Mouse (Mus musculus) urinary bladder, postnatal 10 days (tissue): ENCODE results near the gene Nsmce1.
"Not testable (repeated sequence)": the region's sequence is repeated elsewhere in the genome, so short reads cannot be mapped to it uniquely, and the experiment has no call there.

Experiments
- DNase-seq: peaks from one replicate; pipeline ENCODE4 v3.0.0; 2022; ENCODE audit warnings: low spot score

Gene Nsmce1

GRCm38 (mm10) chr7:125434666-125435290 lies 56.6 kb downstream of the Nsmce1 start:
- no peak for DNase-seq

- no peak for DNase-seq
Observed at GRCm38 (mm10) chr7:125433874-125434273, 57.5 kb downstream of the Nsmce1 start.

GRCm38 (mm10) chr7:125430170-125430842 lies 61.1 kb downstream of the Nsmce1 start:
- DNase-seq: no peak

GRCm38 (mm10) chr7:125428816-125429500 lies 62.4 kb downstream of the Nsmce1 start:
- DNase-seq: not testable (repeated sequence)

- no peak for DNase-seq
Observed at GRCm38 (mm10) chr7:125428381-125428780, 63.0 kb downstream of the Nsmce1 start.

- DNase-seq: no peak
Observed at GRCm38 (mm10) chr7:125427492-125428090, 63.8 kb downstream of the Nsmce1 start.

GRCm38 (mm10) chr7:125423056-125423455 lies 68.3 kb downstream of the Nsmce1 start:
- no peak for DNase-seq

GRCm38 (mm10) chr7:125421911-125422310 lies 69.5 kb downstream of the Nsmce1 start:
- no peak for DNase-seq

GRCm38 (mm10) chr7:125420190-125420589 lies 71.2 kb downstream of the Nsmce1 start:
- DNase-seq: no peak

GRCm38 (mm10) chr7:125418413-125418812 lies 73.0 kb downstream of the Nsmce1 start:
- no peak for DNase-seq
